Mouse (Mus musculus): ENCODE measurements around the gene D17H6S53E.
A peak's percentile ranks its signal among the peaks of the same experiment; 100 is the strongest.
"Not testable (repeated sequence)": the region's sequence is repeated elsewhere in the genome, so short reads cannot be mapped to it uniquely, and the experiment has no call there.

Gene D17H6S53E

DNA sequence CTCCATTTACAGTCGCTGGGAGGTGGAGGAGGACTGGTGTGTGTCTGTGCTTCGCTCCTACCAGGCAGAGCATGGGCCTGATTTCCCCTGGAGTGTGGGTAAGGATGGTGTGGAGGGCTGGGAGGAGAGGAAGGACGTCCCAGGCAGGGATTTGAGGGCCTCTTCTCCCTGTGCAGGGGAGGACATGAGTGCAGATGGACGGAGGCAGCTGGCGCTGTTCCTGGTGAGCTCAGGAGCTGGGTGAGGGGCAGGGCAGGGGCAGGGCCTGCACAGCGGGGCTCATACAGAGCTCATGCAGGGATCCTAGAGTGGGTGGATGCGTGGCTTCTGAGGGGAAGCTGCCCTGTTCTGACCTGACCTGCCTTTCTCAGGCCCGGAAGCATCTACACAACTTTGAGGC, 23.9 kb upstream of the D17H6S53E start:
- DNase-seq, result no peak

DNA sequence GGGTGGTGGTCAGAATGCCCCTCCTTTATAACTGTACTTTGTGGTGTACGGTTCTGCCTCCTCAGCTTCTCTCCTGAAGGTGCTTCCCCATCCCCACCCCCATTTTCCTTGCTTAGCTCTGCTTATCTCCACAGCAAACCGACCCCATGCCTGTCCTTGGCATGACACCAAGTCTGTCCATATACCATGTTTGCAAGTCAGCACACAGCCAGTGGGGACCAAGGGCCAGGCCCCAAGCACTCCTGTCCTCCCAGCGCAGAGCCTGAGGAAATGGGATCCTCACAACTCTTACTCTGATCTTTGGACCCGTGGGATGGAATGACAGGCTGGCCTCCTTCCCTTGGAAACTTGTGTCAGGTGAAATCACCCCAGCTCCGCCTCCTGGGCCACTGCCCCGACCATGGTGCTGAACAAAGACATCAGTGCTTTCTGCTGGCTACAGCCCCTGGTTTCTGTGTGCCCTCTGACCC, 22.9 kb upstream of the D17H6S53E start:
- no peak for DNase-seq

DNA sequence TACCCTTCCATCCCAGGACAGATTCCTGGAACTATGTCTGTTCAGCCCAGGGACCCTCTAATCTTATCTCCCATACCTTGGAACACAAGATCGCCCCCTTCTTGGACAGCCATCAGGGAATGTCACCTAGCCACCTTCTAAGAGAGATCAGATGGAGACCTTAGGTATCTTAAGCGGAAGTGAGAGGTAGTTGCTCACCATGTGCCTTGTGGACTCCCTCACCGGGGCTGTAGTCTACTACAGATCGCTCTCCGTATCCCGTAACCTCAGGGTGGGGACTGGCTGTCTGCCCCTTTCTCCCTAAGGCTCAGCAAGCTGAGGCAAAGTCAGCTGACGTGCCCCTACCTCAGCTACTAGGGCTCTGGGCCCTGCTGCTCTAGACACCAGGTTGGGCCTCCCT, 22.1 kb upstream of the D17H6S53E start:
- no peak for DNase-seq

DNA sequence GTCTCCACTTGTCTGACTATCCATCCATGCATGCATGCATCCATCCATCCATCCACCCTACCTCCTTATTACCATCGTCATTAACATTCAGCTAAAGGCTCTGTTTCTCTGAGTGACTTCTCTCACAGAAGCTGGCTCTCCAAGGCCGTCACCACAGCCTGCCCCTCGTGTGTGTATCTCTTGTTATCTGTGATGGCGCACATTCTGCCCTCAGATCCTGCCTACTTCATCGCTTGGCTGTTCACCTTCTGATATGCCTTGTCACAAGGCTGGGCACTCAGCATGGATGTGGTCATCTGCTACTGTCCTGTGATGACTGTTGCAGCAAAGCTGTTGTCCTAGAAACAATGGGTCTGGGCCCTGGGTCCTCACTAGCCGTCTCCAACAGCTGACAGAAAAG, 21.4 kb upstream of the D17H6S53E start:
- no peak for DNase-seq

DNA sequence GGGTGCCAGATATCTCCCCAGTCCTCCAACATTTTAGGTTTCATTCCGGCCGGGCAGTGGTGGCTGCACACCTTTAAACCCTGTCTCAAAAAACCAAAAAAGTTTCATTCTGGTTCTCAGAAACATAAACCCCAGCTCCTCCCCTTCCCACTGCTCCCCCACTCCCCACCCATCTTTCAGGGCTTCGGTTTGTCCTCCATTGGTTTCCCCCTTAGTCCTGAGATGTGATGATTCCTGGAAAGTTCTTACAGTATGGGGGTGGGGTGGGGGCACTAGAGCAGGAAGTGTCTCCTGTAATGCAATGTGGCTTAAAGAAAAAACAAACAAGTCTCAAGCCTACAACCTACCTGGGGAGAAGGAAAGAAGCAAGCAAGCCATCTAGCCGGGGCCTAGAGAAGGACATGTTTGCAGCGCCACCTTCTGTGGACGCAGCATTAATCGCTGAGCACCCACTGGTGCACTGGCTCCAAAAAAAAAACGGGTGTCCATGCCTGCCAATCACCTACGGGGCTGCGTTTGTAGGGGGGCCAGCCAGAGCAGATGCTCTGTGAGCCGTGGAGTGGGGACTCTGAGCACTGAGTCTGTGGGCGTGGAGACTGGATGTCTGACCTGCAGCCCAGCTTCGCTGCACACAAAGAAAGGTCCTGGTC, 20.3 kb upstream of the D17H6S53E start:
- peak; percentile 51 for DNase-seq

DNA sequence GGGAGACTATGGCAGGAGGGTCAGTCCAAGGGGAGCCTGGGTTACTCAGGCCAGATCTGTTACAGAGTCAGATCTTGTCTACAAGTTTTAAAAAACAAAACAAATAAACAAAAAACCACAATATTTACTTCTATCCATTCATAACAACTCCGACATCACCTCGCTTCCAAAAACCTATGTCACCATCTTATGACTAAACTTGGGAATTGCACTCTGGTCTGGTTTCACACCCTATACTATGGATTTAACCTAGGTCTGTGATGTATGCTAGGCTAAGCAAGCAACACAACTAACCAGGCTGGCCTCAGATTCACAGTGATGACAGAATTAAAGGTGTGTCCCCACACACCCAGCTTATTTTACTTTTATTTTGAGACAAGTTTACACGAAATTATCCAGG, 19.7 kb upstream of the D17H6S53E start:
- DNase-seq, result no peak

DNA sequence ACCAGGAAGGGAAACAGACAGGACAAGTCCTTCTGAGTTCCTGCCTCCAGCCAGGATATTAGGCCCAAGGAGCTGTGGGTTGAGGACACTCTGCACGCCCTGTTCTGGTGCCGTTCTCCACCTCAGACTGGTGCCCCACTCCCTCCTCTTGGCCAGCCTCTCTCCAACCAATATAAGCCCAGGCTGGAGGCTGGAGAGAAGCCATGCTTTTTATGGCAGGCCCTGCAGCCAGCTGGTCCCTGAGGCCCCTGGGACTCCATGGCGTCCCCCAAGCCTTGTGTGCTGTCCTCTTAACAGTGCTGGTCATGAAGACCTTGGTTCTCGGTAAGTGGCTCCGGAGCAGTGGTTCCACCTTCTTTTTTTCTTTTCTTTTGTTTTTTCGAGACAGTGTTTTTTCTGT, 18.1 kb upstream of the D17H6S53E start, which contains the start of gene Ly6g5c:
TSS of gene Ly6g5c (plus strand) at position 183 of the 400 bp plus-strand sequence.
- no peak for DNase-seq

DNA sequence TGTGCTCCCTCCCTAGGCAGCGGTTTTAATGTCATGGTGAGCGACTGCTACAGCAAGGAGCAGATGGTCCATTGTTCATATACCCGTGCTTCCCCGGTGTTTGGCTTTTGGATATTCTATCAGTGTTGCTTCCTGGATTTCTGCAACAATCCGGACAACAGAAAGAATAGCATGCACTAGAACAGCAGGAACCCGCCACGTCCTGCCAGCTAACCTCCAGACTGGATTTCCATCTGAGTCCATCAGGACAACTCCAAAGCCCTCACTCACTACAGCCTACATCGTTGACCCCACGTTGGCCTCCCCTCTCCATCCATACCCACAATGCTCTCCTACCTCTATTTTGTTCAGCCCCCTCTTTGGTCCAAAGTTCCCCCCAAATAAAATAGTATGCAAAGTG, 14.4 kb upstream of the D17H6S53E start:
- peak; percentile 35 for DNase-seq

DNA sequence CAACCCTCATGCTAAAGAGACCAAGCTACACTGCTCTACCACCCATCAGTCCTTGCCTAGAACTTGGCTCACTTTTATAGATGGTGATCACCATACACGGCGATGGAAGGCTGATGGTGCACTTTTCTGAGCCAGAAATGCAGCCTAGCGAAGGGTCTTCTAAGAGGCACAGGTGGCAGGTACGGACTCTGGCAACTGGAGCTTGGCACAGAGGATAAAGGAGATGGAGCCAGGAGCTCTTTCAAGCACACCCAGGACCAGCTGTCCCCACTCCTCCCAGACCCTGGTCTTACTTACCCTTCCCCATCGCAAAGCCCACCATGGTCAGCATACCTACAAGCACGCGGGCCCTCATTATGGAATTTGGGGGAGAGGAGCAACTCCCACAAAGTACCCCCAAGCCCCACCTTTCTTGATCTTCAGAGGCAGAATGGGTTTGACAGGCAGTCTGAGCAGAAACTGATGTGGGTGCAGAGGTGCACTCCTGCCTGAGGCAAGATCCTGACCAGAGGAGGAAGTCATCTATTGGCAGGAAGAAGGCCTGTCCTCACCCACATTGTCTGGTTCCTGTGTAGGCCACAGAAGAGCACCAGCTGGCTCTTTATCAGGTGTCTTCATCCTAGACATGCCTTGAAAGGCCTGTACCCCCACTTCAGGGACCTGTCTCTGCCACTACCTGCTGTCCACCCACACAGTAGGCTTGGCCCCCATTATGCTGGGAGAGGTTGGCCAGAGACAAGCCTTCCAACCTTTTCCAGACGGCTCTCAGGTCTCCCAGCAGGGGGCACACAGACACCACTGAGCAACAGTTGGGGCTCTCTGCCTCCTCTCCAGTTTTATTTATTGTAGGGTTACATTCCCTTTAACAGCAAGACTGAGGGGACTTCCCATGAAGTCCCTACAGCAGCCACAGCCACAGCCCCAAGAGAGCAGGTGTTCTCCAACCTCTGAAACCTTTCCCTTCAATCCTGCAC, 10.8 kb upstream of the D17H6S53E start, which contains the start of gene Ly6g5b:
TSS of gene Ly6g5b (minus strand) at position 383 of the 974 bp plus-strand sequence.
- peak; percentile 56 for DNase-seq

DNA sequence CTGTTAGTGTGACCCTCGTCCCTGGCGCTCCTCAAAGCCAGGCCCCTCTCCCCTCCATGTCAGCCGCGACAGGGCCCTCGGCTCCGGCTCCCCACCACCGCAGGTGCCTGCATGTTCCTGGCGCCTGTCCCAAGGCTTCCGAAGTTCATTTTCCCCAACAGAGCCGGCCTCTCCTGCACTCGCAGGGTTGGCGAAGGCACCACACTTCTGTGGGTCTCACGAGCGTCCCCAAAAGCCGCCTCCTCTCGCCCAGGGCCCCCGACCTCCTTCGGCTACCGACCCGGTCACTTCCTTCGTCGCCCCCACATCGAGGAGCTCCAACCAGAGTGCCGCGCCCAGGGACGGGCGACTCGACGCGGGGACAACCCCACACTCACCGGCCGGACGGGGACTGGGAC, 5.4 kb upstream of the D17H6S53E start:
- DNase-seq, result peak; percentile 55

DNA sequence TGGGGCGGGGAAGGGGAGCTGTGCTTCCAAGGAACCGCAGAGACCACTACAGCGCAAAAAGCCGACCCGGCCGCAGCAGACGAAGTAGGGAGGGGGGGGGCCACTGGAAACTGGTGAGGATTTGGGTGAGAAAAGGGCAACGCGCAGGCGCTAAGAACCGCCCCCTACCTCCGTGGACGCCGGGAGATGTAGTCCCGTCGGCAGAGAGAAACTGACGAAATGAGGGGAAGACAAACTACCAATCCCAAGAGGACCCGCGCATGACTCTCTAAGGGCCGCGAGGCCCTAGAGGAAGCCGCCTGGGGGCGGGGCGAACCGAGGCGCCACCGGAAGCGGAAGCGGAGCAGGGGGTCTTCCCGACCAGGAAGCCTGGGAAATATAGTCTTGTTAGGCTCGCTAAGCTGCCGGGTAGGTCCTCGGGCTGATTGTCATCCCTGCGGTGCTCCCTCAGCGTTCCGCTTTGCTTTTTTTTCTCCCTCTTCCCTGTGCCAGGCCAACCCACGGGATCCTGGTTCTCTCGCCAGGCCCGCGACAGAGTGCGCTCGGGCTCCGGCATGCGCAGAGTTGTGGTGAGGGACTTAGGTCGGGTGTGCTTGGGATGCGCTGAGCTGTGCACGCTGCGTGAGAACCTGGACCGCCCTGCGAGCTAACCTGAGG, 4.9 kb upstream of the D17H6S53E start, which contains the start of gene Gpank1:
TSS of gene Gpank1 (plus strand) at position 313 of the 657 bp plus-strand sequence.
- peak; percentile 99 for DNase-seq

DNA sequence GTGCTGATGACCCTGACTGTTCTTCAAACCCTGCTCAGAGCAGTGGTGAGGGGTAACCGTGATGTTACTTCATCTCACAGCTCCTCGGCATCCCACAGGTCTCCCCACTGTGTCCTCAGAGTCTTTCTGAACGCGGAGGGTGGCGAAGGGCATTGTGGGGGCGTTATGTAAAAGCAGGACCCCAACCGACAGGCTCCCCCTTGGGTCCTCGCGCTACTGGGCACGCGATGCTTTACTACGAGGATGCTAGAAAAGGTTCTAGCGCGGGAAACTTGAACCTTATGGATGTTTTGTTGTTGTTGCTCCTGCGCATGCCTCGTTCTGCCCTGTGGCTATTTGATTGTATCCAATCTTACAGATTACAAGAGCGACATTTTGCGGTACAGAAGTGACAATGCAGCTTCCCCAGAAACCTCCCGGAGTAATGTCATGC, 4.3 kb upstream of the D17H6S53E start, which contains the start of gene Csnk2b:
TSS of gene Csnk2b (minus strand) at position 183 of the 433 bp plus-strand sequence.
- peak; percentile 78 for DNase-seq

DNA sequence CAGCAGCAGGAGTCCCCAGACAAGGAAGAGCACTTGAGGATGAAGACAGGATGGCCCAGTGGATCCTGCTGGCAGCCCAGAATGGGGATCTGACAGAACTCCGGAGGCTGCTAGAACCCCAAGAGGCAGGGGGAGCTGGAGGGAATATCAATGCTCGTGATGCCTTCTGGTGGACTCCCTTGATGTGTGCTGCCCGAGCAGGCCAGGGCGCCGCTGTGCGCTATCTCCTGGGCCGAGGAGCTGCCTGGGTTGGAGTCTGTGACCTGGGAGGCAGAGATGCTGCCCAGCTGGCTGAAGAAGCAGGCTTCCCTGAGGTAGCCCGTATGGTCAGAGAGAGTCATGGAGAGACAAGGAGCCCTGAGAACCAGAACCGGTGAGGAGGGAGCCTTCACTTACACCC, 2.9 kb upstream of the D17H6S53E start:
- DNase-seq, result not testable (repeated sequence)

DNA sequence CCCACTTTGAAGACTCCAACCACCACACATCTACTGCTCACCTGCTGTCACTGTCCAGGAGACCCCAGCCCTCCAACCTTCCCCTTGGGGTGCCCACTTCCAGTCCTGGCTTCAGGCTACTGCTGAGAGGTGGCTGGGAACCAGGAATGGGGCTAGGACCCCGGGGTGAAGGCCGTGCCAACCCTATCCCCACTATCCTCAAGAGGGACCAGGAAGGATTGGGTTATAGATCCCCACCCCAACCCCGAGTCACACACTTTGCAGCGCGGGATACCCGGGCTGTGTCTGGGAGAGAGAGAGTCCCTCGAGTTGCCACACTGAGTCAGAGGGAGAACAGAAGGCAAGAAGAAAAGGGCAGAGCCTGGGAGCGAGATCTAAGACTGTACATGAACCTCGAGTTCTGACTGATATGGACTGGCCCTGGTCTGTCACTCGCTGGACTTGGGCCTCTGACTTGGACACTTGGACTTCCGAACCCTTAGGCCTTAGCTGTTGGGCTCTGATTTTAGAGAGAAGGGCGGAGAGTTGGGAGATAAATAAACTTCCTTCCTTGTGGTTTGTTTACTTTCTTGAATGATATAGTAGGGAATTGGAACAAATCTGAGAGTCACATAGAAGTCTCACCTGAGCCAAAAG, 1.8 kb upstream of the D17H6S53E start:
- not testable (repeated sequence) for DNase-seq

DNA sequence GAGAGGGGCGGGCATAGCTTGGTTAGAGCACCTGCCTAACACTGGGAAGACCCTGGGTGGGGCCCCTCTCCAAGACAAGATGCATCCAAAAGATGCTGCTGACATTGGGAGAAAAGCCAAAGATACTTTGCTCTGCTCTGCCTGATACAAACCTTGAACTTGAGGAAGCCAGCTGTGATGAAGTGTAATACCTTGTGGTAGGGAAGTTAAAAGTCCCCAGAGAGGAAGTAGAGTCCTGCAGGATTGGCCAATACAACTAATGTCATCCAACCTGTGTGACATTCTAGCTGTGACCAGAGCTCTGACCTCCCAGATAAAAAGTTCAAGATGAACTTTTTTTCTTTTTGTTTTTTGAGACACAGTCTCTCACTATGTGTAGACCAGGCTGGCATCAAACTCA, 1.1 kb upstream of the D17H6S53E start:
- DNase-seq, result no peak

DNA sequence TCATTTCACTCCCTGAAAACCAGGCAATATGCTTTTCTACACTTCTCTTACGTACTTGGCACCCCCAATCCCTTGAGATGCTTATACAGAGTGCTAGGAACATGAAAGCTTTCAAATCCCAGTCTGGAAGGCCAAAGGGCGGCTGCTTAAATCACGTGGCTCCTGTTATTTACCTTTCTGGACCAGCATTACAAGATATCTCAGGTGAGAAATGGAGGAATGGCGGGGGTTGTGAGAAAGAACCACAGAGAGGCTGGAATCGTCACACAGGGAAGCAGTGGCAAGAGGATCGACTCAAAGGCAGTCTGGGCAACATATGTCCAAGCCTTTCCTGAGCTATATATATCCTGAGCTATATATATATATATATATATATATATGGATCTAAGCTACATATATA, 595 bp upstream of the D17H6S53E start:
- DNase-seq, result no peak

DNA sequence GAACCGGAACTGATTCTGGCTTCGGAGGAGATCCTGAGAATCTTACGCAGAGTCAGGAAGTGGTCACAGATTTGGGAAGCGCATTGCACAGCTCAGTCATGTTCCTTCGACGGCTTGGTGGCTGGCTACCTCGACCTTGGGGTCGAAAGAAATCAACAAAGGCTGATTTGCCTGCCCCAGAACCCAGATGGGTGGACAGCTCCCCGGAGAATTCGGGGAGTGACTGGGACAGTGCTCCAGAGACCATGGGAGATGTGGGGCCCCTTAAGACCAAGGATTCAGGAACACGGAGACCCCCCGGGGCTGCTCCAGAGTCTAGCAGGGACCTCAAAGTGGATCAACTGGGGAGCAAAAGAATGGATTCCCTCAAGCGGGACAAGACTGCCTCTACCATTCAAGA, 844 bp downstream of the D17H6S53E start:
- no peak for DNase-seq

DNA sequence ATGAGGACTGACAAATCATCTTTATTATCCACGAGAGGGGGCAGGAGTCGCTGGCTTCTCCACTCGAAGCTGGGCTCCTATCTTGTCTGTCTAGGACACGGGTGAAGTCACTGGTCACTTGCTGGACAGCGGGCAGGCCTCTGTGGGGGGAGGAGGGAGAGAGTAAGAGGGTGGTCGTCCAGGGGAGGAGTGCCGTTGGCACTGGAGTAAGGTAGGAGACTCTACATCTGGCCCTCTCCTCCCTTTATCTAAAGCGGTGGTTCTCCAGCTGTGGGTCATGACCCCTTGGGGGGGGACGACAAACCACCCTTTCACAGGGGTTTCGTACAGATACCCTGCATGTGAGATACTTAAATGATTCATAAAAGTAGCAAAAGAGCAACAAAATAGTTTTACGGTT, 2.8 kb downstream of the D17H6S53E start:
- DNase-seq, result no peak

DNA sequence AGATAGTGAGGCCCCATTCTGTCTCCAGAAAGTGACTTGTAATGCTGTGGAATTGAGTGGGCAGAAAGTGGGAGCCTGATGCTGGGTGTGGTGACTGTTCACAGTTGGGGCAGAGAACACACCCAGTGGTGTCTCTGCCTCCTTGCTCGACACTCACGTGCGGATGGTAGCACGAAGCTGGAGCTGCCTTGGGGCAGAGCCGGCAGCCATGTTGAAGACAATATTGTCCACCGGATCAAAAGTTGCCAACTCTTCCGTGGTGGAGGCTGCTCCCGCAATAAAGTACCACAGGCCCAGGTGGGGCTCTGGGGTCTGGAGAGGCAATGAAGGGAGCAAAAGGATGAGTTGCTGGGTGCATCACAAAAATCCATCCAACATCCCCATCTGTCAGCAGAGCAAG, 4.9 kb downstream of the D17H6S53E start:
- no peak for DNase-seq

DNA sequence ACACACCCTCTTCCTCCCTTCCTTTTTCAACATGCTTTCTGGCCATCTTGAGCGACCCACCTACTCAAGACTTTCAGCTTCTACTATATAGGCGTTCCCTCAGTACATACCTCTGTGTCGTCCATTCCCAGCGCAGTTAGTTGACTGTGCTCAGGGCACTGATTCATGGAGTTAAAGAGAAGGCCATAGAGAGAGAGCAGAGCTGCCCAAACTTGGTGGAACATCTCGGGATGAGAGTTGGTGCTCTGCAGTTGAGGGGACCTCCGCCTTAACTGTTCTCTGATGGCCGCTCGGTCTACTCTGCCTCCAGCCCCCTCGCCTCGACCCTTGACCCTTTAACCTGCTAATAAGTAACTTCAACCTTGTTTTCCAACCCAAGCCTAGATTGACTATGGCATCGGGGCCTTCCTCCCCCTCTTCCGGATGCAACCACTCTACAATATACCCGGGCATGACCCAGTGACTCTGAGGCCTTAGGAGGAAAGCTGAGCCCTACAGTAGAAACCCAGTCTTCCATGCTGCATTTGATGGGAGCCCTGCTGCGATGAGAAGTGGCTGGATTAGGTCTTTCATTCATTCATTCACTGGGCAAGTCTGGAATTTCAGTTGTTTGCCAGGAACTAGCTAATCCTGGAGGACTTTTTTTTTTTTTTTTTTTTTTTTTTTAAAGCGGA, 5.5 kb downstream of the D17H6S53E start, which contains the start of gene Apom:
TSS of gene Apom (minus strand) at position 551 of the 674 bp plus-strand sequence.
- no peak for DNase-seq

DNA sequence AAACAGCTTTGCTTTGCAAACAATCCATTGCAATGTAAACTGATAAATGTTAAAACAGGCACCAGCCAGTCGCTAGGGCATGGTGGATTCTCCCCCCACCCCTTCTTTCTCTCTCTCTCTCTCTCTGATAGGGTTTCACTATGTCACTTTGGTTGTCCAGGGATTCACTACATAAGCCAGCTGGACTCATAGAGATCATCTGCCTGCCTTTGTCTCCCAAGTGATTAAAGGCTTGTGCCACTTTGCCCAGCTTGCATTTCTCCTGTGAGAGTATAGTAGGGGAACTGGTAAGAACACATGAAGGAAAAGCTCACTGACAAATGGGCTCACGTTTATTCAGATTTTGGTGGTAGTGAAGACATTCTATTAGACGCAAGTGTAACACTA, 6.0 kb downstream of the D17H6S53E start:
- DNase-seq, result no peak

DNA sequence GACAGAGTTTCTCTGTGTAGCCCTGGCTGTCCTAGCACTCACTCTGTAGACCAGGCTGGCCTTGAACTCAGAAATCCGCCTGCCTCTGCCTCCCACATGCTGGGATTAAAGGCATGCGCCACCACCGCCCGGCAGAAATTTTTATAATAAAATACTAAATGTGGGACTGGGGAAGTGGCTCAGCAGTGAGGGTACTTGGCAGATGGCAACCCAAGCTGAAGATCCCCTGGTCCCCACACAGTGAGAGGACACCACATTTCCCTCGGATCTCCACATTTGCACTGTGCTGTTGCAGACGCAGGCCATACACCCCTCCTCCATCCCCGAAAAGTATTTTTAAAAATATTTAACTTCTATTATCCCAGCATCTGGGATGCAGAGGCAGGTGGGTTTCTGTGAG, 7.3 kb downstream of the D17H6S53E start:
- DNase-seq, result no peak
